Mouse (Mus musculus) hindlimb bud, embryonic 11.5 days (tissue): ENCODE measurements at regions not wholly inside any gene's neighbourhood (a gene's known extent, or its start where the extent isn't known, plus 50 kb on each side); places are given as distances from the start of the nearest gene placed in this dataset.
A peak's percentile ranks its signal among the peaks of the same experiment; 100 is the strongest.

Source experiments
- DNase-seq: peaks from one replicate; pipeline ENCODE4 v3.0.0-alpha.2; 2012; ENCODE audit warnings: low read depth, low spot score; ENCODE audit errors: extremely low spot score

DNA sequence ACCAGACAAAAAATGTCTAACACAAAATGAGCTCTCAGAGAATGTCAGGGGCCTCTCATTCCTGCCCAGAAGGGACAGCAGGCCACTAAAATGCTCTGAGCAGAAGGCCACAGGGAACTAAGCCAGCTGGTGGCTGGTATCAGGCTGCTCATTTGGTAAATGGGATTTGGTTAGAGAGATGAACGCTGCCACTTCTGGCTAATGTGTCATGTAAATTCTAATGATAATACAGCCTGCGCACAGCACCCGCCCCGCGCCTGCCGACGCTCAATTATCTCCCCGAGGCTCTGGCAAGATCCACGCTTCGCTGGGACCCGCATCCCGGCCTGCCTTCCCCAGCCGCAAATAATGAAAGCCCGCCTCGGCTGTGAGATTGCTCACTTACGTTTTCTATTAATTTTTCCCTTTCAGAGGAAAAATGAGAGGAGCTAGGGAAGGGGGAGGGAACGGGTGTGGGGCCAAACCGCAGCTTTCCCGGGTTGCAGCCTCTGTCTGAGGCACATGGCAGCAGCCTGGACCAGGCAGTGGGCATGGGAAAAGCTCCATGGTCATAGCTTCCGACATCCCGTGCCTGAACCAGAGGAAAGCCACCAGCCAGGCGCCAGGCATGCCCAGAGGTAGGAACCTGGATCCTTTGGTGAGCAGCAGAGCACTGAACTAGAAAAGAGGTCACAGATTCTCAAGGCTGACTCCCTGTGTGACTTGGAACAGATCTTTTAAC is 92.2 kb upstream of the Csf3r start:
- no peak for DNase-seq

DNA sequence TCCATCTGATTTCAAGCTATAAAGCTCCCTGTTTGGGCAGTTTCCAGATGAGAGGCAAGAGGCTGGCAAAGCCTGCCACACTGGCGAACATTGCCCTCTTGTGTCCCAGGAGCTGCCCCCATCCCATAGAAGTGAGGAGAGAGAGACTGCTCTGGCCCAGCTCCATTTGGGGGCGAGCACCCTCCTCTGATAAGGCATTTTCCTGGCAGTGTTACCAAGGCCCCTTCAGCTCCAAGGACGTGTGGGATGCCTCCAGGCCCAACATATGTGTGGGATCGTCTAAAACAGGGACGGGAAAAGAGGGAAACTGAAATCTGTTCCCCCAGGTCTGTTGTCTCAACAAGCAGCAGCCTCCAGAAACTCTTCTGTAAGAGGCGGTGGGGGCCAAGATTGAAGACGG is 88.0 kb upstream of the Csf3r start:
- no peak for DNase-seq

DNA sequence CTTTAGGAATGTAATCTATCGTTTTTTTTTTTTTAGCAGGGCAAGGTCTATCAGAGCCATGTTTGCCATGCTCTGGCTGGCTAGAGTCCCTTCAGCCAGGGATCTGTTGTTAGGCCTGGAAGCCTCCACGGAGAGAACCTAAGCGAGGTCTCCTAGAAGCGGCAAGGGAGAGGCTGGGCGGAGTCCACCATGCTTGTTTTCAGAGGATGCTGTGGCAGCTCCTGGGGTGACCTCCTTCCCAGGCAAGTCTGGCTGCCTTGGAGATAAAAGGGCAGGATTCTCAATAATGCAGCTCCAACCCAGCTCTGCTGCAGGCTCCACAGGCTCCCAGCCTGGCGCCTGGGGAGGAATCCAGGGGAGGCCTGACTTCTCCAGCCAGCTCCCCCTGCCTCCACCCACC is 86.2 kb upstream of the Csf3r start:
- DNase-seq = no peak

DNA sequence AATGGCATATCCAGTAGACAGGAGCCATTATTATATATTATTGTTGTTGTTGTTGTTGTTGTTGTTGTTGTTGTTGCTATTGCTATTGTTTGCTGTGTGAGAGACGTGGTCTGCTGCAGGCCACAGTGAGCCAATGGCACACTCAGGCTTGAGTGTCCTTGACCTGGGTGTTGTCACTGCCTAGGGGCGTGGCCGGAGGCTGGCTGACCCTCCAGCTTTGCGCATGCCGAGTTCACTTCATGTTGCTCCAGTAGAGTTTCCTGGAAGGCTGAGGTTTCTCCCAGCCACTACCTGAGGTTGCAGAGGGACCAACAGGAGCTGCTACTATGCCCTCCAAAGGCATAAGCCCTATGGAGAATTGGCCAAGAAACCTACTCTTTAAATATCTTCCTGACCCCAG is 83.1 kb upstream of the Csf3r start:
- DNase-seq = no peak

DNA sequence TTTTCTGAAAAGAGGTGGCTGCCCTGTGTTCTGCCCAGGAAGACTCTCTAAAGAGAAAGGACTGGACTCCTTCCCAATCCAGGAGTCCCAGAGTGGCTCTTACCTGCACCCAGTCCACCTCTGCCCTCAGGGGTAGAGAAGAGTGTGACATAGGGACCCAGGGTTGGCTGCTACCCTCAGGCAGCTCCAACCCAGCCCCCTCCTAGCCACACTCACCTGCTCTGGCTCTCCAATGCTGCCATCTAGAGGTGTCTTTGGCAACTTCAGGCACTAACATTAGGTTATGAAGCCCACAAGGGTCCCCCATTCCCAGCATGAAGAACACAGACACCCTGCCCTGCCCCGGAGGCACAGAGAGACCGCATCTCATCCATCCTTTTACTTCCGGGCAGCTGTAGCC is 82.4 kb upstream of the Csf3r start:
- no peak for DNase-seq

DNA sequence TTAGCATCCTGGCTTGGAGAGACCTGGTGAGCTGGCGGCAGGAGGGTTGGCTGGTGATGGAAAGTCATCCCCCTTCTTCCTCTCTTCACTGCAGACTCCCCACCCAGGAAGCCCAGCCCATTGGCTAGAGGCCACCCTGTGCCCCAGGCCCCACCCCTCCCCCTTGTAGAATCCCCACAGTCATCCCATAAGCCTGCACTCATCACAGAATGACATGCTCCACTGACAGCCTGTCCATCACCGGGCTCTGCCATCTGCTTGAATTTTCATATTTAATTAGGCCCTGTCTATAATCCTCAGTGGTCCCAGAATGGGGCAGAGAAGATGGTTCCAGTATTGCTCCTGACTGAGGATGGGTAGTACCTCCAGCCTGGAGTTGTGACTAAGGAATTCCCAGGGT is 79.3 kb upstream of the Csf3r start:
- no peak for DNase-seq

DNA sequence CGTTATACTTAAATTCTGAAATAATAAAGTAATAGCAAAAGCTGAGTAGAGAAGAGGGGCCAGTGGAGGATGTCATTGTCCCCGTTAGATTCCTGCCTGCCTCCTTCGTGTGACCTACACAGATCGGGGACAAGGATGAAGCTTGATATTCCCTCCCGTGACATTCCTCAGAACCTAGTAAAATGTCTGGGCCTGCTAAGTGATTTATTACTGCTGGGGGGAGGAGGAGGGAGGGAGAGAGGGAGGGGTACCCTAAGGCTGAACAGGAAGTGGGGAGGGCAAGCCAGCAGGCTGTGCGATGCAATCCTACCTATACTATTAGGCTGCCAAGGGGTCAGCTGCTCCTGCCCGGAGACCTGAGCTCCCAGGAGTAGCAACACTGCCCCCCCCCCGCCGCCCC is 64.9 kb upstream of the Csf3r start:
- no peak for DNase-seq

DNA sequence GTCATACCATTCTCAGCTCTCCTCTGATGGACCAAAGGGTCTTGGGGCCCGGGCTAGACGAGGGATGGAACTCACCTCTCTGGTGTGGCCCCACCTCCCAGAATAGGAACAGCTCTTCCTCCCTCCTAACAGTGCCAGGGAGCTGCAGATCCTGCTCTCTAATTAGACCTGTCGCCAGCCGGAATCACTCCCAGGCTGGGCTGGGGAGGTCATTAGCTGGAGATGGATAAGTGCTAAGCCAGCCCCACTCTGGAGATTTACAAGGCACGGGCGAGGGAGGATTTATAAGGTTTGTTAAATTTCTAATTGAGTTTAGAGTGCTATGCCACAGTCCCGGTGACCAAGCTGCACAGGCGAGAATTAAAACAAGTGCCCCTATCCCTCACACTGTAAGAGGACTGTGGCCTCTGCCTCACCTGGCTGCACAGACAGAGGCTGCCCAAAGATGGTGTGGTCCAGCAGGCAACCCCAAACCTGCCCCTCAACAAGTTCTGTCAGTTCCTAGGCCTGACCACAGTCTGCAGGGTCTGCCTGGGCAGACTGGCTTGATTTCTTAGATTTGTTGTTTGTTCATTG is 63.6 kb upstream of the Csf3r start:
- DNase-seq = no peak

DNA sequence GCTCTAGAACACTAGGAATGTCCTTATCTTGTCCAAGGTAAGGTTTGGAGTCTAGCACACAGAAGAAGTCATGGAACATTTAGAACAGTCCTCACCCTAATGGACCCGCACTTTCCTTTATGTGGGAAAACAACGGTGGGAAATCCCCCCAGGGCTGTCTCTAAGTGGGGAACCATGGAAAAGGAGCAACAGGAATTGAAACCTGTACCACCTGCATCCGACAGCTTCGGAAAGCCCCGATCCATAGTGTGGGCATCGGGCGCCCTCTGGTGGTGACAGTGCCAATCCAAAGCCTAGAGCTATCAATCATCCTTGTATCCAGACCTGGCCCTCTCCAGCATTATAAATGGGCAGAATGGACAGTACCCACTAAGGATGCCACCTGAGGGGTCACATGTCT is 61.7 kb upstream of the Csf3r start:
- DNase-seq = peak; percentile 31
